Mouse (Mus musculus): ENCODE measurements around the gene Pdyn.

- TF ChIP-seq POLR2A (IDR thresholded peaks at IDR 0.05; ENCODE audit: control insufficient read depth, low read depth, low read length) (no peak), CTCF (IDR thresholded peaks at IDR 0.05; ENCODE audit: control insufficient read depth, insufficient read depth, insufficient replicate concordance, low read depth, low read length) (no peak)
These were observed 40.8 kb downstream of the Pdyn start for GRCm38 (mm10) chr2:129658796-129659195.

All from testis, adult 2 months (tissue).